Mouse (Mus musculus) liver, embryonic 13.5 days (tissue): ENCODE measurements around the gene Eif2ak2. TPM values are rescaled to one million over a fixed set of nuclear protein-coding genes. Genes with fewer than 3 reads are reported as not detected.

Source experiments
- ATAC-seq: fragments of 200-750 bp; cut with Nextera tagmentation; 2 replicates; pipeline ENCODE4 v1.8.0; 2017; ENCODE audit warnings: low read depth, mild to moderate bottlenecking, moderate number of reproducible peaks, moderate library complexity
- DNase-seq: peaks from one replicate; pipeline ENCODE4 v3.0.0; 2022
- H3K27ac ChIP-seq: fragments of 300-500 bp; sonication (generic); 2 replicates; pipeline ENCODE4 v1.5.1; 2015; ENCODE audit warnings: moderate library complexity, mild to moderate bottlenecking, inconsistent platforms
- H3K27me3 ChIP-seq: fragments of 300-500 bp; sonication (generic); 2 replicates; pipeline ENCODE4 v1.6.1; 2015; ENCODE audit warnings: mild to moderate bottlenecking, inconsistent platforms
- H3K36me3 ChIP-seq: fragments of 300-500 bp; sonication (generic); 2 replicates; pipeline ENCODE4 v1.6.1; 2015; ENCODE audit warnings: mild to moderate bottlenecking, inconsistent platforms
- H3K4me1 ChIP-seq: fragments of 300-500 bp; sonication (generic); replicated peaks from 2 replicates; pipeline ENCODE4 v1.6.1; 2015; ENCODE audit warnings: inconsistent platforms
- H3K4me2 ChIP-seq: fragments of 300-500 bp; sonication (generic); 2 replicates; pipeline ENCODE4 v1.6.1; 2015; ENCODE audit warnings: inconsistent platforms, mild to moderate bottlenecking, moderate library complexity
- H3K4me3 ChIP-seq: fragments of 300-500 bp; sonication (generic); replicated peaks from 2 replicates; pipeline ENCODE4 v1.5.1; 2015; ENCODE audit warnings: mild to moderate bottlenecking, inconsistent platforms
- H3K9ac ChIP-seq: fragments of 300-500 bp; sonication (generic); 2 replicates; pipeline ENCODE4 v1.6.1; 2015; ENCODE audit warnings: mild to moderate bottlenecking, inconsistent platforms
- H3K9me3 ChIP-seq: fragments of 300-500 bp; sonication (generic); replicated peaks from 2 replicates; pipeline ENCODE4 v1.6.1; 2016; ENCODE audit warnings: inconsistent platforms
- WGBS: fragments of 180-500 bp; shearing (Covaris S2); methylation state at CpG from one replicate; pipeline ENCODE4 v1.1.7; 2015; ENCODE audit not compliant: insufficient replicate concordance; 5-methylcytosine and 5-hydroxymethylcytosine counted together
- polyA plus RNA-seq: library from polyadenylated mRNA; unstranded; fragments of >200 nt; fragmentation: Nextera tagmentation; extraction: Ambion mirVana; gene quantifications from 2 replicates; pipeline ENCODE4 v1.2.1, GENCODE M21; 2015

Gene Eif2ak2
- polyA plus RNA-seq, 1 experiment from 2014 or later: 9.4 TPM

GRCm38 (mm10) chr17:78834856-78835835 is 47.2 kb downstream of the Eif2ak2 start, which contains the start of the genes Heatr5b and Gpatch11:
TSS of gene Heatr5b (minus strand) at chr17:78835364.
TSS of gene Gpatch11 (plus strand) at chr17:78835567.
- H3K27ac ChIP-seq: peak within 1 kb of the TSS; percentile 93
- H3K9me3 ChIP-seq: no peaks in the 10 kb centered on the region
- H3K36me3 ChIP-seq: peaks cover 18% of the 10 kb centered on the region
- H3K4me3 ChIP-seq: peak within 1 kb of the TSS; percentile 90
- peak within 1 kb of the TSS; percentile 85 for H3K4me2 ChIP-seq
- H3K4me1 ChIP-seq: peaks cover 15% of the 10 kb centered on the region
- WGBS: under 1% methylated on average over 81 of the region's 81 CpGs
- H3K9ac ChIP-seq: peak within 1 kb of the TSS; percentile 93
- ATAC-seq (peak; percentile 97), DNase-seq (peak; percentile 95)
- no peaks in the 10 kb centered on the region for H3K27me3 ChIP-seq

GRCm38 (mm10) chr17:78824346-78824745 is 58.0 kb downstream of the Eif2ak2 start:
- 86% methylated on average over 13 of the region's 13 CpGs for WGBS
- Histone ChIP-seq H3K4me1 (no peaks in the 10 kb centered on the region), H3K36me3 (peaks cover 55% of the 10 kb centered on the region), H3K27ac (no peak overlapping the region), H3K9ac (no peak overlapping the region), H3K4me2 (no peak overlapping the region), H3K27me3 (no peaks in the 10 kb centered on the region), H3K9me3 (no peaks in the 10 kb centered on the region), H3K4me3 (no peak overlapping the region)
- ATAC-seq (no peak), DNase-seq (no peak)

- DNase-seq: no peak
- Histone ChIP-seq H3K4me3 (no peak overlapping the region), H3K27me3 (no peaks in the 10 kb centered on the region), H3K9me3 (no peaks in the 10 kb centered on the region), H3K36me3 (peaks cover 32% of the 10 kb centered on the region), H3K27ac (no peak overlapping the region), H3K4me1 (no peaks in the 10 kb centered on the region), H3K9ac (no peak overlapping the region), H3K4me2 (no peak overlapping the region)
- 82% methylated on average over 3 of the region's 3 CpGs for WGBS
- ATAC-seq: no peak
Measured at GRCm38 (mm10) chr17:78809582-78809981, 72.8 kb downstream of the Eif2ak2 start.

GRCm38 (mm10) chr17:78809019-78809418 is 73.4 kb downstream of the Eif2ak2 start:
- no peaks in the 10 kb centered on the region for H3K9me3 ChIP-seq
- H3K4me2 ChIP-seq: no peak overlapping the region
- H3K27me3 ChIP-seq: no peaks in the 10 kb centered on the region
- peaks cover 33% of the 10 kb centered on the region for H3K36me3 ChIP-seq
- no peak overlapping the region for H3K9ac ChIP-seq
- H3K4me1 ChIP-seq: no peaks in the 10 kb centered on the region
- no peak overlapping the region for H3K27ac ChIP-seq
- no peak overlapping the region for H3K4me3 ChIP-seq
- ATAC-seq (no peak), DNase-seq (no peak)

Other genes starting within 250 kb of the Eif2ak2 start
- gene Strn, start 145.4 kb downstream of the Eif2ak2 start, polyA plus RNA-seq: 2.3 and 2.8 TPM in 2 replicates
- gene Heatr5b, start 47.2 kb downstream of the Eif2ak2 start, polyA plus RNA-seq: 4.3 and 4.8 TPM in 2 replicates
- 20.5 and 20.7 TPM in 2 replicates for gene Gpatch11, start 47.0 kb downstream of the Eif2ak2 start, polyA plus RNA-seq
- 0.10 and 0.13 TPM in 2 replicates for gene Sult6b1, start 24.4 kb upstream of the Eif2ak2 start, polyA plus RNA-seq
- 57.3 and 64.9 TPM in 2 replicates for gene Cebpzos, start 33.9 kb upstream of the Eif2ak2 start, polyA plus RNA-seq
- 44.2 and 51.1 TPM in 2 replicates for gene Cebpz, start 54.5 kb upstream of the Eif2ak2 start, polyA plus RNA-seq
- gene Ndufaf7, start 54.6 kb upstream of the Eif2ak2 start, polyA plus RNA-seq: 38.8 and 39.2 TPM in 2 replicates
- gene Prkd3, start 138.2 kb upstream of the Eif2ak2 start, polyA plus RNA-seq: 7.4 and 9.7 TPM in 2 replicates
- 15.9 and 18.8 TPM in 2 replicates for gene Qpct, start 169.3 kb upstream of the Eif2ak2 start, polyA plus RNA-seq